Mouse (Mus musculus): ENCODE measurements around the gene Npc1l1. TPM values are rescaled to one million over a fixed set of nuclear protein-coding genes. Genes with fewer than 3 reads are reported as not detected.

The Npc1l1 gene
- polyA plus RNA-seq, 1 experiment from 2014 or later = 0.06 TPM

DNA sequence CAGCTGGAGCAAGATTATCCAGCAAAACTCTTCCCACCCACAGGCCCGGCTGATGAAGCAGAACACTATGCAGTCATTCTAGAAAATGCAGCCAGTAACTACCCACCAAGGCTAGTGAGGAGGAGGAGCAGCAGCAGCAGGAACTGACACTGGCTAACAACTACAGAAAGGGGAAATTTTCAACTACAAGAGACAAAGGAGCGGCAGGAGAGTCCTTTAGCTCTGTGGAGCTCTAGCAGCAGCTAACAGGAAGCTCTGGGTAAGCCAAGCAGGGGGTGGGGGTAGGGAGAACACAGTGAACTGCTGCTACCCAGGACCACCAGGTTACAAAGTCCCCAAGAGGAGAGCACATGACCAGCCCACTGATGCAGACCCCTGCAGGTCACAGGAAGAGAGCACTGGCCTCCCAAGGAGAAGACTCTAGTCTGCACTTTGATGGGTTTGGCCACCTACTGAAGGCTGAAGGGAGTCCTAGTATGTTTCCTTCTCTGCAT is 51.2 kb downstream of the Npc1l1 start:
- no peak overlapping the region; the same call in 1 of the 2 replicates for H3K27ac ChIP-seq (ENCODE audit: low read length)
- H3K36me3 ChIP-seq (ENCODE audit: control insufficient read depth, insufficient read depth, low read length) = no peaks in the 10 kb centered on the region
- no peak overlapping the region for H3K4me3 ChIP-seq (ENCODE audit: low read depth, low read length)
- H3K9me3 ChIP-seq (ENCODE audit: control insufficient read depth, low read depth, low read length) = no peaks in the 10 kb centered on the region
- H3K27me3 ChIP-seq (ENCODE audit: control insufficient read depth, insufficient read depth, low read length) = no peaks in the 10 kb centered on the region
- no peak for ATAC-seq (ENCODE audit: insufficient number of reproducible peaks, insufficient read depth, low FRiP score, low read depth)
- H3K4me1 ChIP-seq (ENCODE audit: control insufficient read depth, insufficient read depth, low read length) = peaks cover 13% of the 10 kb centered on the region; the same call in 1 of the 2 replicates
- H3K9ac ChIP-seq (replicated peaks; ENCODE audit: low read depth, low read length) = no peak overlapping the region
- 28% methylated on average over 2 of the region's 2 CpGs for WGBS
- H3K4me2 ChIP-seq (replicated peaks; ENCODE audit: low read depth, low read length) = no peak overlapping the region

DNA sequence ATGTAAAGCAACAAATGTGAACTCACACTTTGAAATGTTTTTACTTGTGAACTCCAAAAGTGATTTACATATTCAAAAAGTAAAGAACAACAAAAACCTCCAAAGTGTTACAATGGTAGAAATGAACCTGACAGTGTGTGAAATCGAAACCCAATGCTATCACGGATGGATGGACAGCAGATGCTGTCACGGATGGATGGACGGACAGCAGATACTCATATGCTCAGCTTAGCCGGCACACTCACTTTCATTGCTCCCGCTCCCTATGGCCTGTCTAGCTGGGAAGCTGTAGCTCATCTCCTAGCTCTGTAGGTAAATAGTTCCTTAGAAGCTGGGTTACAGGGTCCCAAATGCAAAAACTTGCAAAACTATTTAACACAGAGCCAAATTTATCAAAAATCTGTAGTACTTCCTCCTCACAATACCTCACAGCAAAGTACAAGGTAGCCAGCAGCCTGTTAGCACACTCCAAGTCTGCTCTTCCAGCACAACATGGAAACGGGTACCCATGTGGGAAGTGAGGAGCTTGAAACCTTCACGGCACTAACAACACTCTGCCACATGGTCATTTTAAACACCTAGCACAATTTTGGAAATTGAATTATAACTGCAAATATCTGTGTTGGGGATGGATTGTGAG is 52.0 kb downstream of the Npc1l1 start:
- no peak overlapping the region for H3K4me3 ChIP-seq (ENCODE audit: low read depth, low read length)

DNA sequence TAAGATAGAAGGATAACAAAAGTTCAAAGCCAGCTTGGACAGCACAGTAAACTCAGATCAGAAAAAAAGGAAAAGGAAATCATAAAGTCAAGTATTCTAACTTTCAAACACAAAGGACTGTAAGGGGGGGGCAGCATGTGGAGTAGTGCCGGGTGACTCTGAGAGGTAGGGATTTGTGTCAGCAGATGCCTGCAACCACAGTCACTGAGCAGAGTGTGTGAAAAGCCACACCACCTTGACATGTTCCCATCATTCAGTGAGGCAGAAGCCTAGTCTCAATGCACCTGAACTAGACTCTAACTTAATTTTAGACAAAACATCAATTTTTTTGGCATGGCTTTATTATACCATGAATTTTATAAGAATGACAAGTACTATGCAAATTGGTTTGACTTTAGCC is 54.4 kb downstream of the Npc1l1 start:
- H3K9me3 ChIP-seq (ENCODE audit: control insufficient read depth, low read depth, low read length) = no peaks in the 10 kb centered on the region
- no peaks in the 10 kb centered on the region for H3K36me3 ChIP-seq (ENCODE audit: control insufficient read depth, insufficient read depth, low read length)
- H3K27ac ChIP-seq (ENCODE audit: low read length) = no peak overlapping the region
- H3K4me2 ChIP-seq (replicated peaks; ENCODE audit: low read depth, low read length) = no peak overlapping the region
- ATAC-seq (ENCODE audit: insufficient number of reproducible peaks, insufficient read depth, low FRiP score, low read depth) = no peak
- no peaks in the 10 kb centered on the region for H3K27me3 ChIP-seq (ENCODE audit: control insufficient read depth, insufficient read depth, low read length)
- H3K9ac ChIP-seq (replicated peaks; ENCODE audit: low read depth, low read length) = no peak overlapping the region
- WGBS = 47% methylated on average over 1 of the region's 1 CpGs
- H3K4me1 ChIP-seq (ENCODE audit: control insufficient read depth, insufficient read depth, low read length) = peaks cover 13% of the 10 kb centered on the region; the same call in 1 of the 2 replicates
- no peak overlapping the region for H3K4me3 ChIP-seq (ENCODE audit: low read depth, low read length)

More for the DNA sequence above, 52.0 kb downstream of the Npc1l1 start:
- no peak overlapping the region for H3K27ac ChIP-seq (ENCODE audit: low read length)
- no peaks in the 10 kb centered on the region for H3K27me3 ChIP-seq (ENCODE audit: control insufficient read depth, insufficient read depth, low read length)
- H3K4me1 ChIP-seq (ENCODE audit: control insufficient read depth, insufficient read depth, low read length) = peaks cover 13% of the 10 kb centered on the region; the same call in 1 of the 2 replicates
- H3K4me2 ChIP-seq (replicated peaks; ENCODE audit: low read depth, low read length) = no peak overlapping the region
- ATAC-seq (ENCODE audit: insufficient number of reproducible peaks, insufficient read depth, low FRiP score, low read depth) = no peak
- no peaks in the 10 kb centered on the region for H3K9me3 ChIP-seq (ENCODE audit: control insufficient read depth, low read depth, low read length)
- WGBS = 77% methylated on average over 8 of the region's 8 CpGs
- H3K9ac ChIP-seq (replicated peaks; ENCODE audit: low read depth, low read length) = no peak overlapping the region
- H3K36me3 ChIP-seq (ENCODE audit: control insufficient read depth, insufficient read depth, low read length) = no peaks in the 10 kb centered on the region

DNA sequence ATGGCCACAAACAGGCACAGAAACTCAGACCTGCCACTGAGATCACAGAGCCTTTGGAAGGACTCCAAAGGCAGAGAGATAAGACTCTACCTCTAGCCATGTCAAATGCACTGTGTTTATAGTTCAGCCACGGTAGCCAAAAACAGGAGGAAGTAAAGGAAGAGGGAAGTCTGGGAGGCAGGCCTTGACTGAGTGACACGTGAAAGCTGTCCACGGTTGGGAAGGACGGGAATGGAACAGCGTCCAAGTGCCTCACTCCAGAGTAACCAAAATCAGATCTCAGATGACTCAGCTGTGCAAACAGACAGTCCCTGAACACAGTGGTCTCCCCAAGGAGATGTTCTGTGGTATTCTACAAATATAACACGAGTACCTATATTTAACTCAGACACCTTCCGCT is 55.2 kb downstream of the Npc1l1 start:
- no peak overlapping the region for H3K9ac ChIP-seq (replicated peaks; ENCODE audit: low read depth, low read length)
- peaks cover 11% of the 10 kb centered on the region; the same call in 1 of the 2 replicates for H3K4me1 ChIP-seq (ENCODE audit: control insufficient read depth, insufficient read depth, low read length)
- no peak for ATAC-seq (ENCODE audit: insufficient number of reproducible peaks, insufficient read depth, low FRiP score, low read depth)
- H3K4me3 ChIP-seq (ENCODE audit: low read depth, low read length) = no peak overlapping the region
- no peaks in the 10 kb centered on the region for H3K9me3 ChIP-seq (ENCODE audit: control insufficient read depth, low read depth, low read length)
- 45% methylated on average over 7 of the region's 7 CpGs for WGBS
- H3K27me3 ChIP-seq (ENCODE audit: control insufficient read depth, insufficient read depth, low read length) = no peaks in the 10 kb centered on the region
- no peak overlapping the region for H3K4me2 ChIP-seq (replicated peaks; ENCODE audit: low read depth, low read length)
- no peaks in the 10 kb centered on the region for H3K36me3 ChIP-seq (ENCODE audit: control insufficient read depth, insufficient read depth, low read length)
- H3K27ac ChIP-seq (ENCODE audit: low read length) = no peak overlapping the region

DNA sequence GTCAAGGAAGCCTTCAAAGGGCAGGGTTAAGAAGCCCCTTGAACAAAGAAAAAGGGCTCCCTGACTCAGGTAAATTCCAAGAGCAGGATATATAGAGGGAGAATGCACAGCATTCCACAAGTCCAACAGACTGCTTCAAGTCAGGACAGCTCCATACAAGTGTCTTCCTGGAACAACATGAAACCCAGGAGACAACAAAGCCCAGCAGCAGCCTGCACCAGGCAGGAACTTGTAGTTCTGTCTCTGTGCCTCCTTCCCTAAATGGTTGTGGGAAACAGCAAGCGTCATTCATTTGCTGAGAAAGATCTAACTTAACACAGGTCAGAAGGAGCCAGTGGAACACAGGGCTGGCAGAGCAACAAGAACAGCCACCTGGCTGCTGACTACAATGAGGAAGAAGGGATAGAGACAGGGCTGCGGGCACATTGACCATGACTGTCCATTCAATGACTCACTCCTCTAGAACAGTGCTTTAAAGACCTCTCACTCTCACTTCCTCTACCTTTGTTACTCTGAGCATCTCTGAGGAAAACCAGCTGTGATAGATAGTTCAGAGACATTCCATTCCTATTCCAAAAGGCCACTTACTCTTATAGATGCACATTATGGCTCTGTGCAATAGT is 60.8 kb downstream of the Npc1l1 start:
- no peak overlapping the region for H3K27ac ChIP-seq (ENCODE audit: low read length)
- no peak overlapping the region for H3K9ac ChIP-seq (replicated peaks; ENCODE audit: low read depth, low read length)
- no peaks in the 10 kb centered on the region for H3K27me3 ChIP-seq (ENCODE audit: control insufficient read depth, insufficient read depth, low read length)
- H3K4me1 ChIP-seq (ENCODE audit: control insufficient read depth, insufficient read depth, low read length) = no peaks in the 10 kb centered on the region
- ATAC-seq (ENCODE audit: insufficient number of reproducible peaks, insufficient read depth, low FRiP score, low read depth) = no peak
- H3K4me2 ChIP-seq (replicated peaks; ENCODE audit: low read depth, low read length) = no peak overlapping the region
- H3K36me3 ChIP-seq (ENCODE audit: control insufficient read depth, insufficient read depth, low read length) = no peaks in the 10 kb centered on the region
- no peak overlapping the region for H3K4me3 ChIP-seq (ENCODE audit: low read depth, low read length)
- 68% methylated on average over 2 of the region's 2 CpGs for WGBS
- no peaks in the 10 kb centered on the region for H3K9me3 ChIP-seq (ENCODE audit: control insufficient read depth, low read depth, low read length)

DNA sequence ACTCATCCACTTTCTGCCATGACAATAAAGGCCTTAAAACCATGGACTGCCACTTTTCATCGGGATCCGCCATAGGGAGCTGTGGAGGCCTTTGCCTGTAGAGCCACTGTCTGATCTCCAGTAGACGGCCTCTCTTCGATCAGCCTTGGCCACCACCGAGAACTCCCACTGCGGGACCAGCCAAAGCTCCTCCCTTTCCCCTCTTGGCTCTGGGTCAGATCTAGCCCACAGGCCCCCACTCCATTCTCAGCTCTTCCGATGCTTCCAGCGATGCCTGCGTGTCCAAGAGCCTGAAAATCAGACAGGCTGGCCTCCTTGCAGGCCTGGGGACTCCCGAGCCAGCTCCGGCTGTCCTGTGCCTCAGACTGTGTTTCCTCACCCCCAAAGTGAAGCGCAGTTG is 63.6 kb downstream of the Npc1l1 start:
- Histone ChIP-seq H3K9ac (replicated peaks; ENCODE audit: low read depth, low read length) (no peak overlapping the region), H3K4me1 (ENCODE audit: control insufficient read depth, insufficient read depth, low read length) (no peaks in the 10 kb centered on the region), H3K27ac (ENCODE audit: low read length) (no peak overlapping the region), H3K4me2 (replicated peaks; ENCODE audit: low read depth, low read length) (no peak overlapping the region), H3K36me3 (ENCODE audit: control insufficient read depth, insufficient read depth, low read length) (no peaks in the 10 kb centered on the region), H3K27me3 (ENCODE audit: control insufficient read depth, insufficient read depth, low read length) (no peaks in the 10 kb centered on the region), H3K4me3 (ENCODE audit: low read depth, low read length) (no peak overlapping the region), H3K9me3 (ENCODE audit: control insufficient read depth, low read depth, low read length) (no peaks in the 10 kb centered on the region)
- WGBS = 94% methylated on average over 12 of the region's 12 CpGs
- ATAC-seq (ENCODE audit: insufficient number of reproducible peaks, insufficient read depth, low FRiP score, low read depth) = no peak

DNA sequence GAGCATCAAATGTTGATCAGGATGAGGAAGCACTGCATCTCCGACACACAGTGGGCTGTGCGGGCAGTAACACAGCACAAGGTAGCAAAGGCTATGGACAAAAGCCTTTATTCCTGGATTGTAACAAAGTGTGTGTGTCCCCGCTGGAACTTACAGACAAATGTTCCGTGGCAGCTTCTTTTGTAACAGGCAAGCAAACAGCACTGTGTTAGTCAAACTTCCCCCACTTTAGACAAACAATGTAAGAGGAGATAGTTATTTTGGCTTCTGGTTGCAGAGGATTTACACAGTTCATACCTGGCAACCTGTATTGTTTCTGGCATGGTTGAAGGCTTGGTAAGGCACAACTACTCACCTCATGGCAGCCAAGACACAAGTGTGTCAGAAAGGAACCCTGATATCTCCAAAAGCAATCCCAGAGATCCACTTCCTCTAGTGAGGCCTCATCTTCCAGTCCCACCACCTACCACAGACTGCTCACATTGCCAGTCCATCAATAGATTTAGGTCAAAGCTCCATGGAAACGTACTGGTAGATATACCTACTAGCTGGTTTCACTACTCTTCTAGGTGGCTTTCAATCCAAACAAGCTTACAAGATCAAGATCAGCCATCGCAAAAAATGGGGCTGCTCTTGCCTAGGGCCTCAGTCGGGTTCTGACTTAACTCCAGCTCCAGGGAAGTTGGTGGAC is 64.4 kb downstream of the Npc1l1 start:
- H3K9ac ChIP-seq (replicated peaks; ENCODE audit: low read depth, low read length) = no peak overlapping the region
- WGBS = 79% methylated on average over 7 of the region's 7 CpGs
- H3K9me3 ChIP-seq (ENCODE audit: control insufficient read depth, low read depth, low read length) = no peaks in the 10 kb centered on the region
- no peak overlapping the region for H3K4me2 ChIP-seq (replicated peaks; ENCODE audit: low read depth, low read length)
- H3K4me3 ChIP-seq (ENCODE audit: low read depth, low read length) = no peak overlapping the region
- no peaks in the 10 kb centered on the region for H3K36me3 ChIP-seq (ENCODE audit: control insufficient read depth, insufficient read depth, low read length)
- H3K4me1 ChIP-seq (ENCODE audit: control insufficient read depth, insufficient read depth, low read length) = no peaks in the 10 kb centered on the region
- ATAC-seq (ENCODE audit: insufficient number of reproducible peaks, insufficient read depth, low FRiP score, low read depth) = no peak
- no peak overlapping the region for H3K27ac ChIP-seq (ENCODE audit: low read length)
- H3K27me3 ChIP-seq (ENCODE audit: control insufficient read depth, insufficient read depth, low read length) = no peaks in the 10 kb centered on the region

DNA sequence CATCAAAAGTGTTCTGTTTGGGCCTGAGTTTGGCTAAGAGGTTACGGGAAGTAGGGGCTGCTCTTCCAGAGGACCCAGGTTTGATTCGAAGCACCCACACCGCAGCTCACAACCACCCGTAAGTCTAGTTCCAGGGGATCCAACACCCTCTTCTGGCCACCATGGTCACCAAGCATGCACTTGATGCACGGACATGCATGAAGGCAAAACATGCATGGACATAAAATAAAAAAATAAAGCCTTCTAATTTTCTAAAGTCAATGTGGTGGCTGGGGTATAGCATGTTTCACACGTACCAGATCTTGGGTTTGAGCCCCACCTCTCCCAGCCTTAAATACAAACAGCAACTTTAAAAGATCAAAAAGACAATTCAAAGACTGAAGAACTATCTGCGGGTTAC is 65.2 kb downstream of the Npc1l1 start:
- H3K9ac ChIP-seq (replicated peaks; ENCODE audit: low read depth, low read length) = no peak overlapping the region
- no peaks in the 10 kb centered on the region for H3K4me1 ChIP-seq (ENCODE audit: control insufficient read depth, insufficient read depth, low read length)
- H3K27me3 ChIP-seq (ENCODE audit: control insufficient read depth, insufficient read depth, low read length) = no peaks in the 10 kb centered on the region
- H3K9me3 ChIP-seq (ENCODE audit: control insufficient read depth, low read depth, low read length) = no peaks in the 10 kb centered on the region
- no peak overlapping the region for H3K27ac ChIP-seq (ENCODE audit: low read length)
- no peak for ATAC-seq (ENCODE audit: insufficient number of reproducible peaks, insufficient read depth, low FRiP score, low read depth)
- no peaks in the 10 kb centered on the region for H3K36me3 ChIP-seq (ENCODE audit: control insufficient read depth, insufficient read depth, low read length)
- 96% methylated on average over 7 of the region's 7 CpGs for WGBS
- H3K4me3 ChIP-seq (ENCODE audit: low read depth, low read length) = no peak overlapping the region
- H3K4me2 ChIP-seq (replicated peaks; ENCODE audit: low read depth, low read length) = no peak overlapping the region
